Mouse (Mus musculus) midbrain, postnatal 0 days (tissue): ENCODE data around the gene Mcts2. TPM values are rescaled to one million over a fixed set of nuclear protein-coding genes. Genes with fewer than 3 reads are reported as not detected.
"Not testable (repeated sequence)": the region's sequence is repeated elsewhere in the genome, so short reads cannot be mapped to it uniquely, and the experiment has no call there.

Experiments used
- ATAC-seq: fragments of 200-750 bp; cut with Nextera tagmentation; 2 replicates; pipeline ENCODE4 v1.8.0; 2017; ENCODE audit warnings: moderate number of reproducible peaks, mild to moderate bottlenecking, moderate TSS enrichment, moderate library complexity; ENCODE audit not compliant: low FRiP score
- DNase-seq: peaks from one replicate; pipeline ENCODE4 v3.0.0-alpha.2; 2015; ENCODE audit warnings: low spot score
- H3K27ac ChIP-seq: fragments of 300-500 bp; sonication (generic); 2 replicates; pipeline ENCODE4 v1.5.1; 2014; ENCODE audit warnings: low read depth, mild to moderate bottlenecking, low read length, mixed read lengths
- H3K27me3 ChIP-seq: fragments of 300-500 bp; sonication (generic); 2 replicates; pipeline ENCODE4 v1.6.1; 2014; ENCODE audit warnings: low read length, control low read depth, mixed read lengths; ENCODE audit not compliant: insufficient read depth
- H3K36me3 ChIP-seq: fragments of 300-500 bp; sonication (generic); 2 replicates; pipeline ENCODE4 v1.6.1; 2014; ENCODE audit warnings: low read length, control low read depth, mixed read lengths; ENCODE audit not compliant: insufficient read depth
- H3K4me1 ChIP-seq: fragments of 300-500 bp; sonication (generic); 2 replicates; pipeline ENCODE4 v1.6.1; 2014; ENCODE audit warnings: mild to moderate bottlenecking, control low read depth, antibody characterized with exemption, low read length, mixed read lengths; ENCODE audit not compliant: insufficient read depth
- H3K4me2 ChIP-seq: fragments of 300-500 bp; sonication (generic); 2 replicates; pipeline ENCODE4 v1.6.1; 2014; ENCODE audit warnings: low read depth, mild to moderate bottlenecking, low read length, mixed read lengths; ENCODE audit not compliant: poor library complexity, severe bottlenecking
- H3K4me3 ChIP-seq: fragments of 300-500 bp; sonication (generic); 2 replicates; pipeline ENCODE4 v1.5.1; 2014; ENCODE audit warnings: low read depth, mild to moderate bottlenecking, low read length, moderate library complexity
- H3K9ac ChIP-seq: fragments of 300-500 bp; sonication (generic); replicated peaks from 2 replicates; pipeline ENCODE4 v1.6.1; 2014; ENCODE audit warnings: mild to moderate bottlenecking, low read length, moderate library complexity, mixed read lengths; ENCODE audit not compliant: poor library complexity, severe bottlenecking
- H3K9me3 ChIP-seq: fragments of 300-500 bp; sonication (generic); 2 replicates; pipeline ENCODE4 v1.6.1; 2016; ENCODE audit warnings: low read length, control low read depth
- CTCF ChIP-seq: IDR thresholded peaks from 2 replicates; pipeline ENCODE4 v1.5.1; 2016; ENCODE audit warnings: antibody characterized with exemption, mild to moderate bottlenecking
- WGBS: fragments of 180-500 bp; shearing (Covaris S2); extraction: QIAGEN DNeasy Blood & Tissue Kit; methylation state at CpG from one replicate; pipeline ENCODE4 v1.1.7; 2014; 5-methylcytosine and 5-hydroxymethylcytosine counted together
- polyA plus RNA-seq: library from polyadenylated mRNA; unstranded; fragments of >200 nt; fragmentation: Nextera tagmentation; extraction: Ambion mirVana; gene quantifications from 2 replicates; pipeline ENCODE4 v1.2.1, GENCODE M21; 2015
- total RNA-seq: library from RNA; depleted of rRNA; stranded (reverse); fragments of >200 nt; gene quantifications from 2 replicates; pipeline ENCODE4 v1.2.3, GENCODE M21; 2014

Mcts2 gene
- total and polyA plus RNA-seq, 2 experiments from 2014 or later, result 14.5 to 28.1 TPM

GRCm38 (mm10) chr2:152653874-152654715 lies 32.7 kb upstream of the Mcts2 start:
- H3K4me2 ChIP-seq, result peak overlapping the region; percentile 29
- DNase-seq, result peak; percentile 95
- no peaks in the 10 kb centered on the region for H3K36me3 ChIP-seq
- H3K4me1 ChIP-seq, result peaks cover 10% of the 10 kb centered on the region; the same call in 1 of the 2 replicates
- H3K27me3 ChIP-seq, result no peaks in the 10 kb centered on the region
- H3K4me3 ChIP-seq, result no peak overlapping the region
- H3K9me3 ChIP-seq, result no peaks in the 10 kb centered on the region
- peak; percentile 94 for ATAC-seq
- WGBS, result 23% methylated on average over 14 of the region's 14 CpGs
- H3K9ac ChIP-seq, result 0 out of 2 replicates have a peak overlapping the region, but pooled peaks have one; percentile 19
- TF ChIP-seq CTCF, result no peak
- peak overlapping the region; percentile 91 for H3K27ac ChIP-seq

- Histone ChIP-seq H3K27ac (no peak overlapping the region), H3K9me3 (no peaks in the 10 kb centered on the region), H3K4me2 (no peak overlapping the region), H3K4me1 (peaks cover 10% of the 10 kb centered on the region; the same call in 1 of the 2 replicates), H3K9ac (no peak overlapping the region), H3K36me3 (no peaks in the 10 kb centered on the region), H3K27me3 (no peaks in the 10 kb centered on the region), H3K4me3 (no peak overlapping the region)
- DNase-seq, result no peak
- peak; percentile 56 for TF ChIP-seq CTCF
- WGBS, result 63% methylated on average over 10 of the region's 10 CpGs
- ATAC-seq, result no peak
Measured at GRCm38 (mm10) chr2:152657398-152657797, 29.4 kb upstream of the Mcts2 start.

DNA sequence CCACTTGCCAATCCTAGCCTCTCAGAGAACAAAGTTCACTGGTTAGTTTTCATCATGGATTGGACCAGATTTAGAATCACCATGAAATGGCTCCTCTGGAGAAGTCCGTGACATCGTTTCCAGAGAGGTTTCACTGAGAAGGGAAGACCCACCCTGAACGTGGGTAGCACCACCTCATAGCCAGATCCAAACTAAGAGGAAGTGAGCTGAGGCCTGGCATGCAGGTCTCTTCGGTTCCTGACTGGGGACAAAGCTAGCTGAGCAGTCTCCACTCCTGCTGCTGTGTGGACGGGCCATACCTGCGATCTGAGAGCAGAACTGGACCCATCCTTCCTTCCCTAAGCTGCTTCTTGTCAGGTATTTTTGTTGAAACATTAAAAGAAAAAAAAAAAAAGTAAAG lies 25.7 kb upstream of the Mcts2 start:
- Histone ChIP-seq H3K27me3 (no peaks in the 10 kb centered on the region), H3K9me3 (no peaks in the 10 kb centered on the region), H3K4me1 (no peaks in the 10 kb centered on the region), H3K27ac (no peak overlapping the region), H3K9ac (no peak overlapping the region), H3K4me2 (no peak overlapping the region), H3K36me3 (no peaks in the 10 kb centered on the region), H3K4me3 (no peak overlapping the region)
- WGBS, result 82% methylated on average over 6 of the region's 6 CpGs
- DNase-seq (no peak), ATAC-seq (no peak)
- TF ChIP-seq CTCF, result no peak

DNA sequence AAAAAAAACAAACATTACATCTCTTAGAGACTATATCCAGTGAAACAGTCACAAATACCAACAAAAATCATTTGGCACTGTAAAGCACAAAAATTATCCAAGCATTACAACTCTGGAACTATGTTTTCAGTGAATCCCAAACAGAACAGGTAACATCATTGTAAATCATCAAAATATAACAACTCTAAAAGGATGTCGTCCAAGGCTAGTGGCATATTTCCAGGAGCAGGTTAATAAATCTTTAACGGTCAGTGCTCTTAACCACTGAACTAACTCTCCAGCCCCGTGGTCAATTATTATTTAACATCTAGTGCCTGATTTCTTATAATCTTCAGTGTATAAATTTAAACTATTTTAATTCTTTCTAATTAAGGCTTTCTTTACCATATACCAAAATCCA lies 20.6 kb upstream of the Mcts2 start:
- not testable (repeated sequence) for H3K36me3 ChIP-seq, H3K9me3 ChIP-seq, H3K27ac ChIP-seq, H3K27me3 ChIP-seq, H3K4me2 ChIP-seq, H3K4me3 ChIP-seq, H3K4me1 ChIP-seq, ATAC-seq, DNase-seq, H3K9ac ChIP-seq
- WGBS, result 75% methylated on average over 3 of the region's 3 CpGs

- no peaks in the 10 kb centered on the region for H3K27me3 ChIP-seq
- peak within 1 kb of the TSS; percentile 95 for H3K4me2 ChIP-seq
- peak within 1 kb of the TSS; percentile 98 for H3K27ac ChIP-seq
- H3K4me3 ChIP-seq, result peak within 1 kb of the TSS; percentile 73
- peaks cover 15% of the 10 kb centered on the region for H3K4me1 ChIP-seq
- ATAC-seq, result peak; percentile 85
- TF ChIP-seq CTCF, result peak; percentile 99
- WGBS, result 0% methylated on average over 31 of the region's 35 CpGs
- H3K9me3 ChIP-seq, result no peaks in the 10 kb centered on the region
- 0 out of 2 replicates have a peak, but pooled peaks cover 6% of the 10 kb centered on the region for H3K36me3 ChIP-seq
- peak; percentile 97 for DNase-seq
- H3K9ac ChIP-seq, result peak within 1 kb of the TSS; percentile 97
Measured at GRCm38 (mm10) chr2:152669256-152669638, 17.6 kb upstream of the Mcts2 start, which contains the start of gene H13. Gene H13, plus strand, starts transcription at chr2:152669461.
